Mouse (Mus musculus) liver, postnatal 0 days (tissue): Measurements from ENCODE around the gene Spesp1.

Source experiments
- CTCF ChIP-seq: sonication (generic); IDR thresholded peaks from 2 replicates; pipeline ENCODE4 v1.5.1; 2016; ENCODE audit warnings: antibody characterized with exemption, low read depth
- EP300 ChIP-seq: IDR thresholded peaks from 2 replicates; pipeline ENCODE4 v1.6.1; 2016; ENCODE audit warnings: antibody characterized with exemption, low read depth, mild to moderate bottlenecking

GRCm38 (mm10) chr9:62244612-62245010, 37.4 kb downstream of the Spesp1 start:
- TF ChIP-seq CTCF (no peak), EP300 (no peak)
